Mouse (Mus musculus) stomach, postnatal 0 days (tissue): ENCODE measurements at regions not wholly inside any gene's neighbourhood (a gene's known extent, or its start where the extent isn't known, plus 50 kb on each side); places are given as distances from the start of the nearest gene placed in this dataset.

Experiments used
- CTCF ChIP-seq: IDR thresholded peaks from 2 replicates; pipeline ENCODE4 v1.5.1; 2016; ENCODE audit warnings: antibody characterized with exemption, low read depth, mild to moderate bottlenecking, moderate library complexity
- EP300 ChIP-seq: optimal IDR thresholded peaks from 2 replicates; pipeline ENCODE3; 2016; ENCODE audit warnings: antibody characterized with exemption

DNA sequence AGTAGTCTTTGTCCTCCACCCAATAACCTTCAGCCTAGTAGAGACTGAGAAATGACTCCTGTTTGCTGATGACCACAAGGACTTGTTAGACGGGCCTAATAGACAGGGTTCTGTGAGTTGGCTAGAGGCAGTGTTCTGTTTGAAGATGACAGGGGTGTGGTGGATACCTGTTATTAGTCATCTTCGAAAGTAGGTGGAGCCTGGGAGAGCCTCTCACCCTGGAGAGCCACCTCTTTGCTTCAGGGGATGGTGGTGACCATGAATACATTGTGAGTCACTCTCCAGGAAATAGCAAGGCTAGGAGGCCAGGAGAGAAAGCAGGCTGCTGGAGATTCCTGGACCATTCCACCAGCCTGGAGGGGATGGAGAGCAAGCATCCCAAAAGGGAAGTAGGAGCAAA, 160.6 kb upstream of the Cpeb2 start:
- TF ChIP-seq CTCF (no peak), EP300 (no peak)
